ENCODE assay signal across 8 mouse cellular contexts in genomic region chr7:90040581-90041340, GRCm38 (mm10). TPM values are rescaled to one million over a fixed set of nuclear protein-coding genes. Genes with fewer than 3 reads are reported as not detected.
DNase-seq lines count a peak whose midpoint lies in the region; ATAC-seq and TF ChIP-seq lines count a peak whose summit lies in the region.

No protein-coding gene starts in this region.

- no peak overlapping the region for H3K4me3 ChIP-seq in lung, embryonic 14.5 days (ENCODE audit: low read depth, low read length)
- no peak overlapping the region for H3K4me3 ChIP-seq in kidney, postnatal 0 days (replicated peaks; ENCODE audit: low read depth, low read length)
- H3K4me3 ChIP-seq in small intestine, adult 2 months (ENCODE audit: low read depth, low read length) = no peak overlapping the region
- H3K4me3 ChIP-seq in hindbrain, embryonic 14.5 days (replicated peaks; ENCODE audit: low read length) = no peak overlapping the region

- H3K4me2 ChIP-seq in lung, embryonic 14.5 days = no peak overlapping the region
- no peak overlapping the region for H3K4me2 ChIP-seq in kidney, postnatal 0 days (ENCODE audit: low read length)
- H3K4me2 ChIP-seq in hindbrain, embryonic 14.5 days (replicated peaks) = no peak overlapping the region

- no peaks in the 10 kb centered on the region for H3K36me3 ChIP-seq in lung, embryonic 14.5 days (ENCODE audit: insufficient read depth)
- H3K36me3 ChIP-seq in kidney, postnatal 0 days (ENCODE audit: insufficient read depth, low read length) = no peaks in the 10 kb centered on the region
- no peaks in the 10 kb centered on the region for H3K36me3 ChIP-seq in small intestine, adult 2 months (ENCODE audit: control insufficient read depth, insufficient read depth, low read length)
- no peaks in the 10 kb centered on the region for H3K36me3 ChIP-seq in hindbrain, embryonic 14.5 days (replicated peaks; ENCODE audit: control insufficient read depth, insufficient read depth)

- no peaks in the 10 kb centered on the region for H3K9me3 ChIP-seq in lung, embryonic 14.5 days (ENCODE audit: low read depth, low read length)
- no peaks in the 10 kb centered on the region for H3K9me3 ChIP-seq in kidney, postnatal 0 days (replicated peaks; ENCODE audit: low read length)
- H3K9me3 ChIP-seq in hindbrain, embryonic 14.5 days (ENCODE audit: control insufficient read depth, low read length) = no peaks in the 10 kb centered on the region

- H3K9ac ChIP-seq in lung, embryonic 14.5 days = no peak overlapping the region
- no peak overlapping the region for H3K9ac ChIP-seq in kidney, postnatal 0 days (ENCODE audit: low read depth, low read length)
- no peak overlapping the region for H3K9ac ChIP-seq in hindbrain, embryonic 14.5 days

- no peak for TF ChIP-seq CTCF in lung, embryonic 14.5 days (IDR thresholded peaks at IDR 0.05; ENCODE audit: low read depth)
- no peak for TF ChIP-seq CTCF in kidney, postnatal 0 days (IDR thresholded peaks at IDR 0.05; ENCODE audit: low read depth)
- no peak for TF ChIP-seq CTCF in small intestine, adult 2 months (IDR thresholded peaks at IDR 0.05; ENCODE audit: extremely low read depth, insufficient read length, insufficient replicate concordance, low read depth, low read length)

- WGBS in lung, embryonic 14.5 days = 68% methylated on average over 11 of the region's 11 CpGs
- 86% methylated on average over 11 of the region's 11 CpGs for WGBS in kidney, postnatal 0 days
- WGBS in small intestine, adult 2 months = 67% methylated on average over 11 of the region's 11 CpGs
- WGBS in hindbrain, embryonic 14.5 days = 74% methylated on average over 11 of the region's 11 CpGs

- H3K4me1 ChIP-seq in lung, embryonic 14.5 days (ENCODE audit: insufficient read depth) = peaks cover 9% of the 10 kb centered on the region
- no peaks in the 10 kb centered on the region for H3K4me1 ChIP-seq in kidney, postnatal 0 days (replicated peaks; ENCODE audit: insufficient read depth, low read length)
- H3K4me1 ChIP-seq in small intestine, adult 2 months (ENCODE audit: control insufficient read depth, insufficient read depth, insufficient read length, low read length) = peaks cover 31% of the 10 kb centered on the region; the same call in 1 of the 2 replicates
- H3K4me1 ChIP-seq in hindbrain, embryonic 14.5 days (replicated peaks; ENCODE audit: control insufficient read depth, insufficient read depth, low read length) = no peaks in the 10 kb centered on the region

- DNase-seq in lung, embryonic 14.5 days = no peak
- no peak for DNase-seq in lung, postnatal 14 days
- DNase-seq in gastrocnemius, postnatal 25 days = peak; percentile 85
- no peak for DNase-seq in kidney, postnatal 0 days (ENCODE audit: low spot score)
- DNase-seq in c-Kit-positive CD71-positive TER-119-positive erythroid progenitor cells, embryonic 14.5 days (ENCODE audit: low spot score) = no peak
- DNase-seq in hindbrain, embryonic 14.5 days (ENCODE audit: low spot score) = no peak

- no peaks in the 10 kb centered on the region for H3K27me3 ChIP-seq in lung, embryonic 14.5 days (ENCODE audit: insufficient read depth, low read length)
- H3K27me3 ChIP-seq in kidney, postnatal 0 days (ENCODE audit: insufficient read depth, low read length) = no peaks in the 10 kb centered on the region
- no peaks in the 10 kb centered on the region for H3K27me3 ChIP-seq in small intestine, adult 2 months (ENCODE audit: control insufficient read depth, insufficient read depth, low read length)
- no peaks in the 10 kb centered on the region for H3K27me3 ChIP-seq in hindbrain, embryonic 14.5 days (ENCODE audit: control insufficient read depth, insufficient read depth, low read length)

- H3K27ac ChIP-seq in lung, embryonic 14.5 days (ENCODE audit: low read depth) = peak overlapping the region; percentile 61
- H3K27ac ChIP-seq in kidney, postnatal 0 days = peak overlapping the region; percentile 32; the same call in 1 of the 2 replicates
- 0 out of 2 replicates have a peak overlapping the region, but pooled peaks have one; percentile 74 for H3K27ac ChIP-seq in small intestine, adult 2 months (ENCODE audit: insufficient read depth, low read depth, low read length)
- no peak overlapping the region for H3K27ac ChIP-seq in hindbrain, embryonic 14.5 days

- no peak for ATAC-seq in lung, embryonic 14.5 days (ENCODE audit: insufficient read depth)
- ATAC-seq in kidney, postnatal 0 days (replicated peaks; ENCODE audit: low FRiP score, low read depth) = no peak
- no peak for ATAC-seq in monocyte, adult 5-6 weeks (replicated peaks; ENCODE audit: insufficient number of reproducible peaks, low FRiP score, low TSS enrichment, poor library complexity, severe bottlenecking)
- no peak for ATAC-seq in hindbrain, embryonic 14.5 days (ENCODE audit: low FRiP score)

- no peak for TF ChIP-seq POLR2A in small intestine, adult 2 months (IDR thresholded peaks at IDR 0.05; ENCODE audit: low read depth, low read length)

RNA-seq across cellular contexts. Expression of gene Eed, which starts 60.0 kb away (rescaled TPM):
- polyA plus RNA-seq in lung, embryonic 14.5 days (2014; fragmentation: Nextera tagmentation; extraction: Ambion mirVana) = 75.5 and 78.1 TPM in 2 replicates
- 10 to 100 TPM; 21.7 to 30.8 TPM for total RNA-seq in gastrocnemius, postnatal 25 days (2021)
- 51.0 and 54.3 TPM in 2 replicates for polyA plus RNA-seq in kidney, postnatal 0 days (2015; fragmentation: Nextera tagmentation; extraction: Ambion mirVana)
- polyA plus RNA-seq in small intestine, adult 2 months (2012; rRNA removed) = 3.1 and 17.0 TPM in 2 replicates
- 257 to 421 TPM (median 381 TPM) in 3 replicates for total RNA-seq in monocyte, adult 5-6 weeks (2017)
- polyA plus RNA-seq in hindbrain, embryonic 14.5 days (2014; fragmentation: Nextera tagmentation; extraction: Ambion mirVana) = 27.8 and 30.9 TPM in 2 replicates
